Mouse (Mus musculus): ENCODE measurements around the gene Axin2.
A peak's percentile ranks its signal among the peaks of the same experiment; 100 is the strongest.

The Axin2 gene

GRCm38 (mm10) chr11:108928752-108929151, 8.6 kb downstream of the Axin2 start:
- no peak for DNase-seq (ENCODE audit: low spot score in 2 of 2)

- no peak for DNase-seq (ENCODE audit: low spot score in 2 of 2)
Measured at GRCm38 (mm10) chr11:108929176-108929575, 9.0 kb downstream of the Axin2 start.

GRCm38 (mm10) chr11:108929700-108930099, 9.6 kb downstream of the Axin2 start:
- no peak for DNase-seq (ENCODE audit: low spot score in 2 of 2)

- no peak for DNase-seq (ENCODE audit: low spot score in 2 of 2)
Measured at GRCm38 (mm10) chr11:108930612-108931011, 10.5 kb downstream of the Axin2 start.

GRCm38 (mm10) chr11:108933835-108934234, 13.7 kb downstream of the Axin2 start:
- DNase-seq (ENCODE audit: low spot score in 2 of 2) = no peak

GRCm38 (mm10) chr11:108935128-108935868, 15.1 kb downstream of the Axin2 start:
- DNase-seq (ENCODE audit: low spot score in 2 of 2) = no peak

GRCm38 (mm10) chr11:108936016-108936792, 16.1 kb downstream of the Axin2 start:
- DNase-seq (ENCODE audit: low spot score in 2 of 2) = no peak

- DNase-seq (ENCODE audit: low spot score in 2 of 2) = no peak
Measured at GRCm38 (mm10) chr11:108940655-108941412, 20.7 kb downstream of the Axin2 start.

GRCm38 (mm10) chr11:108941836-108942235, 21.7 kb downstream of the Axin2 start:
- DNase-seq (ENCODE audit: low spot score in 2 of 2) = no peak

- DNase-seq (ENCODE audit: low spot score in 2 of 2) = no peak
Measured at GRCm38 (mm10) chr11:108943741-108944140, 23.6 kb downstream of the Axin2 start.

GRCm38 (mm10) chr11:108945666-108946065, 25.5 kb downstream of the Axin2 start:
- DNase-seq (ENCODE audit: low spot score in 2 of 2) = no peak

- peak in 1 of 2 experiments; percentile 66 for DNase-seq (ENCODE audit: low spot score in 2 of 2)
Measured at GRCm38 (mm10) chr11:108947425-108948184, 27.5 kb downstream of the Axin2 start.

GRCm38 (mm10) chr11:108948501-108948900, 28.4 kb downstream of the Axin2 start:
- DNase-seq (ENCODE audit: low spot score in 2 of 2) = no peak

- DNase-seq (ENCODE audit: low spot score in 2 of 2) = no peak
Measured at GRCm38 (mm10) chr11:108948931-108949330, 28.8 kb downstream of the Axin2 start.

- no peak for DNase-seq (ENCODE audit: low spot score in 2 of 2)
Measured at GRCm38 (mm10) chr11:108952343-108952742, 32.2 kb downstream of the Axin2 start.

GRCm38 (mm10) chr11:108955943-108956342, 35.8 kb downstream of the Axin2 start:
- DNase-seq (ENCODE audit: low spot score in 2 of 2) = no peak

GRCm38 (mm10) chr11:108958349-108958748, 38.2 kb downstream of the Axin2 start:
- no peak for DNase-seq (ENCODE audit: low spot score in 2 of 2)

GRCm38 (mm10) chr11:108959196-108959595, 39.0 kb downstream of the Axin2 start:
- DNase-seq (ENCODE audit: low spot score in 2 of 2) = no peak

- DNase-seq (ENCODE audit: low spot score in 2 of 2) = no peak
Measured at GRCm38 (mm10) chr11:108961651-108962065, 41.5 kb downstream of the Axin2 start.

- no peak for DNase-seq (ENCODE audit: low spot score in 2 of 2)
Measured at GRCm38 (mm10) chr11:108963476-108964232, 43.5 kb downstream of the Axin2 start.

- no peak for DNase-seq (ENCODE audit: low spot score in 2 of 2)
Measured at GRCm38 (mm10) chr11:108965740-108966139, 45.6 kb downstream of the Axin2 start.
